In genomic region chr1:183669271-183669670, GRCm38 (mm10) we compare ENCODE assay signal across 18 mouse cellular contexts.
DNase-seq lines count a peak whose midpoint lies in the region; ATAC-seq and TF ChIP-seq lines count a peak whose summit lies in the region.
"Had no signal": no experiment of that assay in that cellular context is flagged by ENCODE, and none has a peak within 500 bp of the region (broad histone marks: within the 10 kb centered on the region; RNA-seq: fewer than 3 reads in every experiment).

No protein-coding gene starts in this region.

- DNase-seq in forebrain, embryonic 14.5 days (ENCODE audit: low spot score), result peak; percentile 2
- no peak for DNase-seq in heart, postnatal 10 days
- no peak for DNase-seq in stomach, postnatal 0 days (ENCODE audit: low spot score)
- no peak for DNase-seq in adrenal gland, adult 2 months

- peaks cover 7% of the 10 kb centered on the region; the same call in 1 of the 2 replicates for H3K9me3 ChIP-seq in forebrain, embryonic 14.5 days (replicated peaks; ENCODE audit: control insufficient read depth, low read length)
- 0 out of 2 replicates have a peak, but pooled peaks cover 2% of the 10 kb centered on the region for H3K9me3 ChIP-seq in forebrain, embryonic 13.5 days (replicated peaks)
- H3K9me3 ChIP-seq in heart, embryonic 16.5 days (replicated peaks; ENCODE audit: control insufficient read depth, low read length), result peaks cover 5% of the 10 kb centered on the region
- peaks cover 10% of the 10 kb centered on the region for H3K9me3 ChIP-seq in megakaryocyte, embryonic 14.5 days
- H3K9me3 ChIP-seq in stomach, postnatal 0 days (ENCODE audit: control insufficient read depth, low read length), result no peaks in the 10 kb centered on the region
- H3K9me3 ChIP-seq: limb, embryonic 15.5 days had no signal

- 84% methylated on average over 8 of the region's 8 CpGs for WGBS in forebrain, embryonic 14.5 days
- 82% methylated on average over 8 of the region's 8 CpGs for WGBS in forebrain, embryonic 13.5 days
- 81% methylated on average over 8 of the region's 8 CpGs for WGBS in heart, embryonic 16.5 days
- 47% methylated on average over 8 of the region's 8 CpGs for WGBS in stomach, postnatal 0 days

- H3K27me3 ChIP-seq in forebrain, embryonic 14.5 days (replicated peaks; ENCODE audit: control insufficient read depth, insufficient read depth, low read length), result no peaks in the 10 kb centered on the region
- H3K27me3 ChIP-seq in forebrain, embryonic 13.5 days, result no peaks in the 10 kb centered on the region
- H3K27me3 ChIP-seq in heart, embryonic 16.5 days (ENCODE audit: control insufficient read depth, insufficient read depth, low read length), result no peaks in the 10 kb centered on the region
- H3K27me3 ChIP-seq in megakaryocyte, embryonic 14.5 days (replicated peaks), result no peaks in the 10 kb centered on the region
- no peaks in the 10 kb centered on the region for H3K27me3 ChIP-seq in stomach, postnatal 0 days (ENCODE audit: control insufficient read depth, insufficient read depth, low read length)
- H3K27me3 ChIP-seq: hindbrain, embryonic 15.5 days; intestine, embryonic 15.5 days; limb, embryonic 15.5 days; Patski had no signal

- H3K36me3 ChIP-seq in forebrain, embryonic 14.5 days (ENCODE audit: control insufficient read depth, insufficient read depth, low read length), result no peaks in the 10 kb centered on the region
- no peaks in the 10 kb centered on the region for H3K36me3 ChIP-seq in forebrain, embryonic 13.5 days (ENCODE audit: poor library complexity, severe bottlenecking)
- no peaks in the 10 kb centered on the region for H3K36me3 ChIP-seq in heart, embryonic 16.5 days (ENCODE audit: control insufficient read depth, insufficient read depth)
- no peaks in the 10 kb centered on the region for H3K36me3 ChIP-seq in megakaryocyte, embryonic 14.5 days (replicated peaks; ENCODE audit: low read length)
- H3K36me3 ChIP-seq in stomach, postnatal 0 days (ENCODE audit: control insufficient read depth, insufficient read depth, low read length), result no peaks in the 10 kb centered on the region
- H3K36me3 ChIP-seq: G1E; hindbrain, embryonic 15.5 days; intestine, embryonic 15.5 days; limb, embryonic 15.5 days had no signal

- intact Hi-C loops in heart, postnatal 10 days (cut with DNase I), result no loop called here

- ATAC-seq in forebrain, embryonic 14.5 days, result no peak
- no peak for ATAC-seq in forebrain, embryonic 13.5 days
- no peak for ATAC-seq in heart, embryonic 16.5 days (replicated peaks; ENCODE audit: extremely low read depth, insufficient read depth, low FRiP score)
- ATAC-seq in megakaryocyte, adult 5-6 weeks (ENCODE audit: poor library complexity, severe bottlenecking), result no peak
- ATAC-seq in stomach, postnatal 0 days (ENCODE audit: low FRiP score, low TSS enrichment), result peak; percentile 35; the same call in 1 of the 2 replicates
- ATAC-seq: intestine, embryonic 15.5 days; Patski had no signal

- no peak for TF ChIP-seq EP300 in stomach, postnatal 0 days (optimal IDR thresholded peaks at IDR 0.05)

- H3K27ac ChIP-seq in forebrain, embryonic 14.5 days (ENCODE audit: low read depth, low read length), result no peak overlapping the region
- no peak overlapping the region for H3K27ac ChIP-seq in forebrain, embryonic 13.5 days
- H3K27ac ChIP-seq in heart, embryonic 16.5 days (ENCODE audit: low read length), result no peak overlapping the region
- no peak overlapping the region for H3K27ac ChIP-seq in stomach, postnatal 0 days (replicated peaks)
- H3K27ac ChIP-seq: heart, adult 2 months; hindbrain, embryonic 15.5 days; intestine, embryonic 15.5 days; left cerebral cortex, adult 2 months; limb, embryonic 15.5 days; liver, embryonic 14.5 days had no signal

- no peak overlapping the region for H3K4me3 ChIP-seq in forebrain, embryonic 14.5 days (ENCODE audit: low read depth, low read length)
- H3K4me3 ChIP-seq in forebrain, embryonic 13.5 days, result no peak overlapping the region
- H3K4me3 ChIP-seq in heart, embryonic 16.5 days (ENCODE audit: low read length), result no peak overlapping the region
- peak overlapping the region; percentile 82 for H3K4me3 ChIP-seq in megakaryocyte, embryonic 14.5 days (replicated peaks)
- H3K4me3 ChIP-seq in stomach, postnatal 0 days (ENCODE audit: low read depth, low read length), result no peak overlapping the region
- H3K4me3 ChIP-seq: heart, adult 2 months; hindbrain, embryonic 15.5 days; intestine, embryonic 15.5 days; left cerebral cortex, adult 2 months; limb, embryonic 15.5 days had no signal

- H3K9ac ChIP-seq in forebrain, embryonic 14.5 days (ENCODE audit: low read length), result no peak overlapping the region
- no peak overlapping the region for H3K9ac ChIP-seq in forebrain, embryonic 13.5 days
- H3K9ac ChIP-seq in heart, embryonic 16.5 days (ENCODE audit: low read length), result no peak overlapping the region
- no peak overlapping the region for H3K9ac ChIP-seq in stomach, postnatal 0 days (ENCODE audit: low read length)
- H3K9ac ChIP-seq: hindbrain, embryonic 15.5 days; intestine, embryonic 15.5 days; limb, embryonic 15.5 days; liver, embryonic 14.5 days; lung, embryonic 14.5 days had no signal

- TF ChIP-seq CTCF in stomach, postnatal 0 days (IDR thresholded peaks at IDR 0.05; ENCODE audit: low read depth), result no peak

- H3K4me2 ChIP-seq in forebrain, embryonic 14.5 days (ENCODE audit: low read length), result no peak overlapping the region
- no peak overlapping the region for H3K4me2 ChIP-seq in forebrain, embryonic 13.5 days
- peak overlapping the region; percentile 42 for H3K4me2 ChIP-seq in heart, embryonic 16.5 days (ENCODE audit: low read depth, low read length)
- no peak overlapping the region for H3K4me2 ChIP-seq in stomach, postnatal 0 days (replicated peaks; ENCODE audit: low read depth)
- H3K4me2 ChIP-seq: hindbrain, embryonic 15.5 days; intestine, embryonic 15.5 days; limb, embryonic 15.5 days; lung, embryonic 14.5 days; midbrain, embryonic 11.5 days had no signal

- no peaks in the 10 kb centered on the region for H3K4me1 ChIP-seq in forebrain, embryonic 14.5 days (ENCODE audit: control insufficient read depth, insufficient read depth, low read length)
- no peaks in the 10 kb centered on the region for H3K4me1 ChIP-seq in forebrain, embryonic 13.5 days
- H3K4me1 ChIP-seq in heart, embryonic 16.5 days (ENCODE audit: control insufficient read depth, insufficient read depth, low read length), result no peaks in the 10 kb centered on the region
- H3K4me1 ChIP-seq in megakaryocyte, embryonic 14.5 days, result peaks cover 3% of the 10 kb centered on the region; the same call in 1 of the 2 replicates
- H3K4me1 ChIP-seq in stomach, postnatal 0 days (replicated peaks; ENCODE audit: control insufficient read depth, insufficient read depth), result no peaks in the 10 kb centered on the region
- H3K4me1 ChIP-seq: intestine, embryonic 15.5 days had no signal
